Mouse (Mus musculus) hindbrain, embryonic 14.5 days (tissue): ENCODE measurements at regions not wholly inside any gene's neighbourhood (a gene's known extent, or its start where the extent isn't known, plus 50 kb on each side); places are given as distances from the start of the nearest gene placed in this dataset.
"Not testable (repeated sequence)": the region's sequence is repeated elsewhere in the genome, so short reads cannot be mapped to it uniquely, and the experiment has no call there.

ENCODE experiments used
- ATAC-seq: fragments of 200-750 bp; cut with Nextera tagmentation; 2 replicates; pipeline ENCODE4 v1.8.0; 2017; ENCODE audit warnings: moderate number of reproducible peaks, mild to moderate bottlenecking, moderate TSS enrichment, moderate library complexity; ENCODE audit not compliant: low FRiP score
- DNase-seq: peaks from one replicate; pipeline ENCODE4 v3.0.0-alpha.2; 2015; ENCODE audit warnings: low spot score
- H3K27ac ChIP-seq: fragments of 300-500 bp; sonication (generic); 2 replicates; pipeline ENCODE4 v1.5.1; 2014; ENCODE audit warnings: mild to moderate bottlenecking, moderate library complexity
- H3K27me3 ChIP-seq: fragments of 300-500 bp; sonication (generic); 2 replicates; pipeline ENCODE4 v1.6.1; 2014; ENCODE audit warnings: mild to moderate bottlenecking, low read length, mixed read lengths; ENCODE audit not compliant: control insufficient read depth, insufficient read depth
- H3K36me3 ChIP-seq: fragments of 300-500 bp; sonication (generic); replicated peaks from 2 replicates; pipeline ENCODE4 v1.6.1; 2014; ENCODE audit not compliant: control insufficient read depth, insufficient read depth
- H3K4me1 ChIP-seq: fragments of 300-500 bp; sonication (generic); replicated peaks from 2 replicates; pipeline ENCODE4 v1.6.1; 2014; ENCODE audit warnings: antibody characterized with exemption, low read length, mixed read lengths; ENCODE audit not compliant: control insufficient read depth, insufficient read depth
- H3K4me2 ChIP-seq: fragments of 300-500 bp; sonication (generic); replicated peaks from 2 replicates; pipeline ENCODE4 v1.6.1; 2014; ENCODE audit warnings: mild to moderate bottlenecking, moderate library complexity
- H3K4me3 ChIP-seq: fragments of 300-500 bp; sonication (generic); replicated peaks from 2 replicates; pipeline ENCODE4 v1.5.1; 2014; ENCODE audit warnings: mild to moderate bottlenecking, low read length
- H3K9ac ChIP-seq: fragments of 300-500 bp; sonication (generic); 2 replicates; pipeline ENCODE4 v1.6.1; 2014
- H3K9me3 ChIP-seq: fragments of 300-500 bp; sonication (generic); 2 replicates; pipeline ENCODE4 v1.6.1; 2016; ENCODE audit warnings: low read length; ENCODE audit not compliant: control insufficient read depth
- WGBS: fragments of 180-500 bp; shearing (Covaris S2); extraction: QIAGEN DNeasy Blood & Tissue Kit; methylation state at CpG from one replicate; pipeline ENCODE4 v1.1.7; 2014; 5-methylcytosine and 5-hydroxymethylcytosine counted together

- 77% methylated on average over 8 of the region's 8 CpGs for WGBS
- not testable (repeated sequence) for H3K27ac ChIP-seq, ATAC-seq
These were observed 330.6 kb downstream of the 9430069I07Rik start for GRCm38 (mm10) chr15:34027111-34027510.

GRCm38 (mm10) chr15:34025396-34025795 lies 332.3 kb downstream of the 9430069I07Rik start:
- DNase-seq (no peak), ATAC-seq (no peak)
- no peak overlapping the region for H3K9ac ChIP-seq
- WGBS = 91% methylated on average over 2 of the region's 2 CpGs
- no peak overlapping the region for H3K4me3 ChIP-seq
- H3K27me3 ChIP-seq = no peaks in the 10 kb centered on the region
- H3K36me3 ChIP-seq = no peaks in the 10 kb centered on the region
- no peak overlapping the region for H3K27ac ChIP-seq
- H3K9me3 ChIP-seq = no peaks in the 10 kb centered on the region
- H3K4me1 ChIP-seq = no peaks in the 10 kb centered on the region
- H3K4me2 ChIP-seq = no peak overlapping the region

More at GRCm38 (mm10) chr15:34027111-34027510, 330.6 kb downstream of the 9430069I07Rik start:
- not testable (repeated sequence) for H3K36me3 ChIP-seq, H3K4me1 ChIP-seq, H3K4me2 ChIP-seq, H3K9ac ChIP-seq, H3K9me3 ChIP-seq, H3K4me3 ChIP-seq, DNase-seq, H3K27me3 ChIP-seq

GRCm38 (mm10) chr15:34021857-34022256 lies 335.8 kb downstream of the 9430069I07Rik start:
- Histone ChIP-seq H3K36me3 (no peaks in the 10 kb centered on the region), H3K4me2 (no peak overlapping the region), H3K27me3 (no peaks in the 10 kb centered on the region), H3K27ac (no peak overlapping the region), H3K9me3 (no peaks in the 10 kb centered on the region), H3K4me1 (no peaks in the 10 kb centered on the region), H3K4me3 (no peak overlapping the region), H3K9ac (no peak overlapping the region)
- peak; percentile 17; the same call in 1 of the 2 replicates for ATAC-seq
- 32% methylated on average over 11 of the region's 11 CpGs for WGBS
- DNase-seq = peak; percentile 76

GRCm38 (mm10) chr15:34016397-34017156 lies 341.1 kb downstream of the 9430069I07Rik start:
- H3K9ac ChIP-seq = no peak overlapping the region
- no peaks in the 10 kb centered on the region for H3K27me3 ChIP-seq
- H3K27ac ChIP-seq = no peak overlapping the region
- no peaks in the 10 kb centered on the region for H3K4me1 ChIP-seq
- DNase-seq (peak; percentile 70), ATAC-seq (peak; percentile 78)
- no peaks in the 10 kb centered on the region for H3K36me3 ChIP-seq
- 49% methylated on average over 13 of the region's 13 CpGs for WGBS
- H3K4me2 ChIP-seq = peak overlapping the region; percentile 32; the same call in 1 of the 2 replicates
- no peak overlapping the region for H3K4me3 ChIP-seq
- no peaks in the 10 kb centered on the region for H3K9me3 ChIP-seq

- no peak for ATAC-seq
These were observed 349.1 kb downstream of the 9430069I07Rik start for GRCm38 (mm10) chr15:34008591-34008990.

GRCm38 (mm10) chr15:33992383-33992782 lies 365.3 kb downstream of the 9430069I07Rik start:
- H3K27me3 ChIP-seq = no peaks in the 10 kb centered on the region
- no peak for ATAC-seq
- DNase-seq = no peak
- no peaks in the 10 kb centered on the region for H3K4me1 ChIP-seq
- no peak overlapping the region for H3K4me3 ChIP-seq
- whole genome bisulfite sequencing = 86% methylated on average over 4 of the region's 4 CpGs
- H3K27ac ChIP-seq = no peak overlapping the region
- H3K4me2 ChIP-seq = no peak overlapping the region
- H3K9me3 ChIP-seq = no peaks in the 10 kb centered on the region
- H3K9ac ChIP-seq = no peak overlapping the region
- H3K36me3 ChIP-seq = no peaks in the 10 kb centered on the region

More at GRCm38 (mm10) chr15:34008591-34008990, 349.1 kb downstream of the 9430069I07Rik start:
- no peaks in the 10 kb centered on the region for H3K4me1 ChIP-seq
- no peak for DNase-seq
- no peak overlapping the region for H3K27ac ChIP-seq
- H3K27me3 ChIP-seq = no peaks in the 10 kb centered on the region
- H3K4me3 ChIP-seq = no peak overlapping the region
- no peak overlapping the region for H3K4me2 ChIP-seq
- H3K9ac ChIP-seq = no peak overlapping the region
- no peaks in the 10 kb centered on the region for H3K36me3 ChIP-seq
- H3K9me3 ChIP-seq = no peaks in the 10 kb centered on the region
- WGBS = 56% methylated on average over 1 of the region's 1 CpGs

- DNase-seq (peak; percentile 59), ATAC-seq (no peak)
- no peaks in the 10 kb centered on the region for H3K4me1 ChIP-seq
- H3K27ac ChIP-seq = no peak overlapping the region
- H3K4me3 ChIP-seq = no peak overlapping the region
- H3K36me3 ChIP-seq = no peaks in the 10 kb centered on the region
- WGBS = 44% methylated on average over 1 of the region's 1 CpGs
- H3K9ac ChIP-seq = no peak overlapping the region
- H3K4me2 ChIP-seq = no peak overlapping the region
- no peaks in the 10 kb centered on the region for H3K9me3 ChIP-seq
- no peaks in the 10 kb centered on the region for H3K27me3 ChIP-seq
These were observed 382.6 kb downstream of the 9430069I07Rik start for GRCm38 (mm10) chr15:33975077-33975476.

GRCm38 (mm10) chr15:33973466-33973865 lies 384.2 kb downstream of the 9430069I07Rik start:
- Histone ChIP-seq H3K27me3 (no peaks in the 10 kb centered on the region), H3K4me1 (no peaks in the 10 kb centered on the region), H3K4me2 (no peak overlapping the region), H3K4me3 (no peak overlapping the region), H3K36me3 (no peaks in the 10 kb centered on the region), H3K9ac (no peak overlapping the region), H3K9me3 (no peaks in the 10 kb centered on the region), H3K27ac (no peak overlapping the region)
- no peak for DNase-seq
- WGBS = 76% methylated on average over 3 of the region's 3 CpGs
- no peak for ATAC-seq

GRCm38 (mm10) chr15:33969409-33969808 lies 388.3 kb downstream of the 9430069I07Rik start:
- Histone ChIP-seq H3K36me3 (no peaks in the 10 kb centered on the region), H3K4me1 (no peaks in the 10 kb centered on the region), H3K27me3 (no peaks in the 10 kb centered on the region), H3K4me2 (no peak overlapping the region), H3K9ac (no peak overlapping the region), H3K27ac (no peak overlapping the region), H3K4me3 (no peak overlapping the region), H3K9me3 (no peaks in the 10 kb centered on the region)
- no peak for ATAC-seq
- 47% methylated on average over 1 of the region's 1 CpGs for WGBS
- no peak for DNase-seq
